Mouse (Mus musculus): ENCODE measurements around the gene Nell2.

The Nell2 gene

DNA sequence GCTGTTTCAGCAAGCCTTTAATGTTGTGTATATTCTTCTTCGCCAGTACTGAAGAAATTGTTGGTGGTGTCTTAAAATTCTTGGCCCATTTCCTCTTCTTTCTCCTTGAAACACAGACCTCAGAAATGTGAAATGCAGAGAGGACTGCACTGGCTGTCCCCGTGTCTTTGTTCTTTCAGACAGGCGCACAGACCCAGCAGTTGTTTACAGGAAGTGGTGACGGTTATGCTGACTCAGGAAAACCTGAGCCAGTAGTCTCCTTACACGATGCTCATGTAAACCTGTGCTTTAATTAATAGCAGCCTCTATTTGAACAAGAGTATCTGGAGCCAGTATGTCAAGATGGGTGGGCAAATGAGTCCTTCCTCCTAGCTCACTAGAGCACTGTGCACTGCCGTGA is 61.2 kb downstream of the Nell2 start:
- DNase-seq: peak; percentile 64

DNA sequence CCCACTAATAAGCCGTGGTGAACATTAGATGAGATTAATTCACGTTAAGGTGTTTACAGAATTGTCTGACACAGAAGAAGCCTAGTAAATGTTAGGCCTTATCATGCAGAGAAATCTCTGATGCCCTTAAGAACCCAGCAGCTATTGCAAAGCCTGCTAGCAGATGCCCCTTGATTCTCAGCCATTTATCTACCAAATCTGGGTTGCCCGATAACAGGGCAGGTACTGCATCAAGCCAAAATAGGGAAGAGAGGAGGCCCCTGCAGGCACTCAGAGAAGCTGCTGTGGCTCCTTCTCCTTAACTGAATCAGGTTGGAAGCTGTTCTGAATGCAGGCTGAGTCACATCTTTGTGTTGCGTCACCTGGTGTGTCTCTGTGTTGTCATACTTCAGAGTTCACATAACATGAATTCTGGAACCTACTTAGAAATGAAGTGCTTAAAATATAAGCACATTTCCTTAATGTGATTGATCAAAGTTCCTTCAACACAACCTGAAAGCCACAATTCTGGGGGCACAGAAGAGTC is 68.3 kb downstream of the Nell2 start:
- no peak for DNase-seq

DNA sequence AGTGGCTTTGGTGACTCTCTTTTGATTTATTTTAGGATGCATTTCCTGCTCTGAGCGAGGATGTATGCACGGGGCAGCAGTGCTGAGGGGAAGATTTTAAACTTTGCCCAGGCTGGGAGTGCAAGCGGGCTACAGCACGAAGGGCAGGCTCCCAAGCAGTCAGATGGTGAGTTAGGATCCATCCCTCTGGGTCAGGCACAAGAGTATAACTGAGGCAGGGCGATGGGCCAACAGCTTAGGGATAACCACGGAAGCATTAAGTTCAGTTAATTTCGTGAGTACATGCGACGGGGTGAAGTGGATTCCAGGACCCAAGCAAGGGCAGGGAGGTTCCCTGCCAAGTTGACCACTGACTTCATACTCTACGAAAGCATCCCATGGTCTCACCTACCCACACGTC is 83.8 kb downstream of the Nell2 start:
- DNase-seq: no peak

DNA sequence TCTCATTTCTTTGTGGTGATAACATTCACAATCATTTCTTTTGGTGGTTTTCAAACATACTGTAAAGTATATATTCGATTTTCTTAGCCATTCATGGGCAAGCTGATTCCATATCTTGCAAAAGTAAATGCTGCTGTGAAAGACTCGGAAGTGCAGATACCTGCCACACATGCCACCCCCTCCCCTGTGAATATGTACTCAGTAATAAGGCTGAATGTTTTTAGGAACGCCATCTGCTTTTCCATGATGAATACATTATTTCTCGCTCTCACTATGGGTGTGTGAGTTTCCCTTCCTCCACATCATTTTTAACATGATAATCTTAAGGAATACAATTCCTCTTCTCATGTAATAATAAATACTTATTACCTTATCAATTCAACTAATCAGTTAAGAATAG is 90.6 kb downstream of the Nell2 start:
- DNase-seq: no peak

DNA sequence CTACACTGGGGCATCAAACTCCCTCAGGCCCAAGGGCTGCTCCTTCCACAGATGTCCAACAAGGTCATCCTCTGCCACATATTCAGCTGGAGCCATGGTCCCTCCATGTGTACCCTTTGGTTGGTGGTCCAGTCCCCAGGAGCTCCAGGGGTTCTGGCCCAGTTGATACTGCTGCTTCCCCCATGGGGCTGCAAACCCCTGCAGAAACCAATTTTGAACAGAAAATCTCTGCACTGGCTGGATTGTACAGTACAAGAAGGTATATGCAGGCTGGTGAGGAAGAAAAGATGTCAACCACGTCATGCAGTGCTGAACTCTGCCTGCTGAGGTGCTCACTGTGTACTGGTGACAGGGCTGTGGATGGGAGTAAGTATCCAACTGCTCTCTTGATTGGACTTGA is 92.1 kb downstream of the Nell2 start:
- no peak for DNase-seq

DNA sequence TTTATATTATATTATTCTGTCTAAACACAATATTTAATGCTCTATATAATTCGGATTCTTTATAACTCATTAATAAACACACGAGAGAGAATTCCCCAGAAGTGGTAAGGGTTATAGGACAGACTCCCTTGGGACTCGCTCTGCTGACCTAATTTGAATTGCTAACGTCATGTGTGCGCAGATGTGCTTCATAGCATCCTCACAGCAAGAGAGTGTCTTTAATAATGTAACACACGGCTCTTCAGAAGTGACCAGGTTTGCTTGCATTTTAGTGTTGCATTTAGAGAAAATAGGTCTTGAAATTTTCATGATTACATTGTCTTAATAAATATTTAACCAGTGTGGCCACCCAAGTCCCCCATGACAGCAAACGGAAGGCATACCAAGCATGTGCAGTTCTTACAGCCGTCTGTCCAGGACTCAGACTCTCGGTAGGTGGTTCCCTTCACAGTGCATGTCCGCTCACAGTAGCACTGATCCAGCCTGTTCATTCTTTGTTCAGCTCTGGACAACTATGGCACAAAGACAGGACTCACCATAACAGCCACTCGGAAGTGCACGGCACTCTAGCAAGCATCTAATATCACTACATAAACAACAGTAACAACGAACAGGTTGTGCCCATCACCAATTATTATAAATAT is 97.1 kb downstream of the Nell2 start:
- no peak for DNase-seq

DNA sequence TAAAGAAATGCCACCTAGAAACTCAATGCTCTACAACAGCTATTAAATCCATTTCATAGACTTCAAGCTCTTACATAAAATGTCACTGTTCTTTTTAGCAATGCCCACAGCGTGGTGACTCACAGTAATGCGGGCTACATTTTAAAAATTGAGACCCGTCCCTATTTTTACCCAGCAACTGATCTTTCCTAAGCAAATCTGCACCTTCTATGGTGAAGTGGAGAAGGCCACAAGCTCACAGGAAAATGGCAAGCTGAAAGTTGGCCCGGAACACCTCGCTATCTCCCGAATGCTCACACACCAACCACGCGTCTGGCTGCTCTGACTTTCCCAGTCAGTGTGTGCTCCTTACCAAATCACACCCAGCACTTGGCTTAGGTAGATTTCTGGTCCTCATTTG is 98.4 kb downstream of the Nell2 start:
- no peak for DNase-seq

DNA sequence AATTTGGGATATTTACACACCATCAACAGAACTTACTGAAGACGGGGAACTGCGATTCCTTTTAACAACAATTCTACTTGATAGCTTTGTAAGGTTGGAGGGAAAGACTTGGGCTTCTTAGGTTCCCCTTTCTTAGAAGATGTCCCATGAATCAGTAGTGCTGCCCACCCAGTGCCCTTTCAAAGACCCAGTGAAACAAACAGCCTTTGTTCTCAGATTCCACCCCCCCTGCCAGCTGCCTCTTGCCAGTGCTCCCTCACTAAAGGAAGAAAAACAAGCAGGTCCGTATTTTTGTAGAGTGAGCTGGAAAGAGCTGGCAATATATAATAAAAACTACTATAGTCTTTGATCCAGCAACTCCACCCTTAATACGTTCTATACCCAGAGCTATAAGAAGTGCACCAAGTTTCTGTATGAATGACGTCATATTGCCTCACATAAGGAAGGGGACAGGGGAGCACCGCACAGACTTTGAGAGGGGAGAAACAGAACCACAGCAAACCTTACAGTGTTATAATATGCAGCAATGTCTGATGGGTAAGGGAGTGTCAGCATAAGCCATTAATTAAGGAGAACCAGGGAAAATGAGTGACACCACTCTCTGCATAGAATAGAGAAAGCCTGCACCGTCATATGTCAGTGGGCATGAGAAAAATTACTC is 100.2 kb downstream of the Nell2 start:
- DNase-seq: no peak

DNA sequence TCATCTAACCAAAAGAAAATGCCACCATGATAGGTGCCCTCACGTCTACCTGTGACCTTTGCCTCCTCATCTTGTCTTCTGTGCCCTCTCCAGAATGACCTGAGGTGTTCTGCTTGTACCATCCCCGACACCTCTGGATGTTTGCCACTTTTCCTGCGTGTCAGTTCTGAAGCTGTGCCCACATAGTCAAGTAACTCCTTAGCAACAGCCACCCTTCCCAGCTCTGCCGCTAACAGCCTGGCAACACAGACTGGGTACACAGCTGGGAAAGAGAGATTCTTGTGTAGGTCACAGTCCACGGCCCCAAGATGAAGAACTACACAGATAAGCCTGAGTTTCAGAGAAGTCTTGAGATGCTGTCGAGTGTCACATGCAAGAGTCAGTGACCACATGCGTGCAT is 103.3 kb downstream of the Nell2 start:
- DNase-seq: no peak

DNA sequence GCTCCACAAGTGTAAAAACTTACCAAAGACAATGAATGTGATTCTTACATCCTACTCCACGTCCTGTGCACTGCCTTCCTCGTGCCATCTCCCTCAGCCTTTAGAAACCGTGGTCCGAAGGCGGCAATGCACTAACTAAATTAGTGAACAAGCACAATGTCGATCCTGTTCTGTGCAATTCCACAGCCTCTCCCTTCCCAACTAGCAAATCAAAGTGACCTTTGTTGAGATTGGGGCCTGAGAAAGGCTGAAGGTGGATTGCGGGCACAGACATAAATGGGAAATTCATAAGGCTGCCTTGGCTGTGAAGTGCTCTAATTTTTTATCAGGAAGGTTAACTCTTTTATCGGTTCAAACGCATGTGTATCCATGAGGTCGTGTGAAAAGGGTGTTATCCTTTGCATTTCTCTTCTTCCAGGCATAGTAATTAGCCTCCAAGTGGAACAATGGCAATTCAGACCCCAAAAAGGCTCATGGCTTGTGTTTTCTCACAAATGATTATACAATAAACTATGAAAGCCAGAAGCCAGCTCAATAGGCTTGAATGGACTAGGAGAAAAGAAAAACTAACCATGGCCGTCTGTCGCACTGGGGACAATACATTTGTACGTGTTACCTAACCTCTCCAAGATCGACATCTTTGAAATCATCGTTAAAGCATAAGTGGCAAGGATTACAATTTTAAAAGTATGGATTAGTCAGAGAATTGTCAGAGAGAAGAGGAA is 106.0 kb downstream of the Nell2 start:
- DNase-seq: no peak

DNA sequence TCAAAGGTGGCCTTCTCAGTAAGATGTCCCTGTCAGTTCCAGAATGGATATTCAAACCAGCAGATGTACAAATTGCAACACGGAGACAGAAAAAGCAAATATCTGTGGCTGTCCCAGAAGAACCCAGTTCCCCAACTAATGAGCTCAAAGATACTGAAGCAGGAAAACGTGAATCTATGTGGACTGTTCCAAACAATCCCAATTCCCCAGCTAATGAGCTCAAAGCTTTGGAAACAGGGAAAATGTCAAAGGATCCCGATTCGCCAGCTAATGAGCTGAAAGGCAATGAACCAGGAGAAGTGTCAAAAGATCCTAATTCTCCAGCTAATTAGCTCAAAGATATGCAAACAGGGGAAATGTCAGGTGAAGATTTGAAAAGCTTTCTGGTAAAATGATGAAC is 109.7 kb downstream of the Nell2 start:
- no peak for DNase-seq

DNA sequence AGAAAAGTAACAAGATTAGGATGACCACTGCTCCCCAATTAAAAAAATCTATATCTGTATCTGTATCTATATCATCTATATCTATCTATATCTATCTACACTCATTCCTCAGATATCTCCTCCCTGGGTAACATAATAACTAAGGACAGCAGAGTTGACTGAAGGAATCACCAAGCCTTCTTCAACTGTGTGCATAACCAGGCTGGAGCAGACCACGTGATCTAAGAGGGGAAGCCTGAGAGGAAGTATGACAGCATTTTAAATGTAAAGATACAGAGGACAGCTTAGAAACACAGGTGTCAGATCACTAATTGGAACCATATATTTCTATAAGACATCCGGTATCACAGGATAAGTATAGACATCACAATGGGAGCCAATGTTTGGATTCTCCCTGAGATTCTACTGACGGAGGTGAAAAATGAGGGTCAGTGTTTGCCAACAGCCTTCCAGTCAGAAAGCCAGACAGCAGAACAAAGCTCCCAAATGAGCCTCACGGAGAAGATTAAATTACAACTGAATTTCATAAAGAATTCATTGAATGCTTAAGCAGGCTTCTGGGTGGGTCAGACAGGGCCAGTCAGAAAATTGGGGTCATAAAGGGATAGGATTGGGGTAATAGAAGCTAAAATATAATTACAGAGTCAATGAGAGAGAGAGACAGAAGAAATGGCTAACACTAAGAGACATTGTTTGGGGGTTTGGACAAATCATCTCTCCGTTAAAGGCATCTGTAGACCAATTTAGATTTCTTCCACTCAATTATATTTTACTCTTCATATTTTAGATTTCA is 116.2 kb downstream of the Nell2 start:
- DNase-seq: no peak

DNA sequence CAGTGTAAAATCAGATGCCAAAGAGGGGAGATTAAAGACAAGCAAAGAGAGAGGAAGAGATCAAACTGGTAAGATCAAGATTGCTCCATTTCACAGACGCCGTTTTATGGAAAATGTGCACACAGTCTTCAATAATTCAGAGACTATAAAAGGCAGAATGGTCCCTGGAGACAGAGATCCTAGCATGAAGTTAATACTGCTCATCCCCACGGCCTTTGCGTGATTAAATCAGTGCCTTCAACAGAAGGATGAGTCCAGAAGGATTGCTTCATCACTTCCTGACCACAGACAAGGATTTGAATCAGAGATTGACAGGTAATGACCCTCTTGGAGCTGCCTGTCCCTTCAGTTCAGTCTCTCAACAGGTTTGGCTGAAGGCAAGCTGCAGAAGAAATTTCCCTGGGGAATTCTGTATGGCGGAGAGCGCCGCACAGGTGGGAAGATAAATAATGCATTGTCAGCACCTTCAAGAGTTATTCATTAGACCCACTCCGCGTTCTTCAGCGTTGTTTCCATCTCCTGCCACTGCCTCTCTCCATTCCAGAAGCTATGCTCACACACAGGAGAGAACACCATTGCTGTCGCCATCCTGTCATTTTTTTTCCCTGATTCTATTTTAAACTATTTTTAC is 118.0 kb downstream of the Nell2 start:
- DNase-seq: no peak

DNA sequence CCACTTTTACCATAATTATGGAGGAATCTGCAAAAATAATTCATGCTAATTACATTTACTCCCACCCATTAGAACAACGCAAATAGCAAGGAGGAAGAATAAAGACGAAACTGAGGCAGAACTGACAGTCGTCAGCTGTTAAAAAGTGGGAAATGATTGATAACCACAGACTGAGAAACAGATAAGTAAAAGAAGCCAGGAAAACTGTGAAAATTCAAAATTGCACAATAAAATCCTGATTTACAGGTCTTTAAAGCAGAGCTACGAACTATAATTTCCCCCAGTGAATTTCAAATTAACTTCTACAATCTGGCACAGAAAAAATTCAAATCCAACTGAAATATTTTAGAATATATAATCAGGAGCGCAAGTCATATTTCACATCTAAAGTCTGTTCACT is 138.0 kb downstream of the Nell2 start:
- DNase-seq: no peak

DNA sequence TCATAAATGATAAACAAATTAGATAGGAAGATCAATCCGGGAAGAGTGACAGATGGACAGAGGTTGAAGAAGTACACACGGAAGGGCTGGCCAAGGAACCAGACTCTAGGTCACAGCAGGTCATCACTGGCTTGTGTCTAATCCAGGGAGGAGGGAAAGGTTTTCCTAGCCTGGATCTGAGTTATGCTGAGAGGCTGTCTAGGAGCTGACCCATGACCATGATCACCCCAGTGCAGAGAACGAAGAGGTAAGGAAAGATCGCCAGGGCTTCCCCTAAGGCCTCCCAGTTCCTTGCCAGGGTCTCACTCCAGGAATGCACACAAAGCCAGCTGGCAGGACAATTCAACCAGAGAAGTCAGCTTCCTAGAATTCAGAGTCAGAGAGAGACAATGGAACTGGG is 139.4 kb downstream of the Nell2 start:
- DNase-seq: no peak

DNA sequence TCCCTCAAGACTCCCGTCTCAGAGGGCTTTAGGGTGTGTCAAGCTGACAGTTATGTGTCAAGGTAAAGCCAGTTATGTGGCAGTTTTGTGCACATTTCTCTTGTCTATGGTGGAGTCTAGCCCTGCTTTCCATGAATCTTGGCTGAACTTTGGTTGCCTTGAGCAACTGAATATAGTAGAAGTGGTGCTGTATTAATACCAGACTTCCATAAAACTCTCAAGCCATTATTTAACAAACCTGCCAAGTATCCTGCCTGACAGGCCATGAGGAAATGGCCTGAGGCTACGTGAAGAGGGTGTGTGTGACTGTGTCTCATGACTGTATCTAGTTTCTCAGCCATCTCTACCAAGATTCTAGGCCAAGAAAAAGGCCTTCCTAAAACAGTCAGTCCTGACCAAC is 147.5 kb downstream of the Nell2 start:
- DNase-seq: no peak

DNA sequence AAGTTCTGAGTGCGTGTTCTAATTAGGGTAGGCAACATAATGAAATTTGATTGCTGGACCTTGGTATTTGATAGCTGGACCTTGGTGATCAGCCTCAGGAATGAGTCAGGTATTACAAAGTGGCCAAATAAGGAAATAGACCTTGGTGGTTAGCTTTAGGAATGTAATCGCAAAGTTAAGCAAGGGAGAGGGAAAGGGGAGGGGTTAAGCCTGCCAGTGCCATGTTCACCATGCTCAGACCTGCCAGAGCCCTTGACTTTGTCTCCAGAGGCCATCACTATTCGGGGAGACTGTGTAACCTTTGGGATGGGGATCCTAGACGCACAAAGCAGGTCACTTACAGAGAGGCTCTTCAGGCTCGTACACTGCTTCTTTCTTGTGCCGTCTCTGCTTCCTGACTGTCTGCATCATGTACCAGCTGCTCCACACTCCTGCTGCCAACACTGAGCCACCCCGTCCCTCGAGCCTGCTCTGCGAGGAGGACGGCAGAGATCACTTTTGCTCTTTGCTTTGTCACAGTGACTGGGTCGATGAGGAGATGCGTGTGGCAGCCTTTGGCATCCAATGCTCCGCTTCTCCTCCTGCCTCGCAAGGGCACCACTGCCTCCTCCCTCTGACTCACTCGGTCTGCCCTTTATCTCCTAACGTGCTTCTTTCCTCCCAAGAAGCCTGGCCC is 157.5 kb downstream of the Nell2 start:
- DNase-seq: no peak

DNA sequence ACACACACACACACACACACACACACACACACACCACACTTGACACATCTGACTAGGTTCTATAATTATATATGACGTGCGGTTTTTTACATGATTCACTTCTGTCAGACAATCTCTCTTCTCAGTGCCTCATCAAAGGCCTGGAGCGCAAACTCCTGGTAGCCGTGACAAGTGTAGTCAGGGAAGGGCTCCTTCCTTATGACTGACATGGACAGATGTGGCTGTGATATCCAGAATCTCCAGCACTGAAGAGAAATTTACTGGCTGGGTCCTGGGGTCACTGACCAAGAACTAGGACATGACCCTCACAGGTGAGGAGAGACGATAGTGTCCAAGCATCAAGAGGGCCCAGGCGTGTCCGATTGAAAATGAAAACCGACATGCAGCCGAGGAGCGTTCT is 160.2 kb downstream of the Nell2 start:
- DNase-seq: no peak

DNA sequence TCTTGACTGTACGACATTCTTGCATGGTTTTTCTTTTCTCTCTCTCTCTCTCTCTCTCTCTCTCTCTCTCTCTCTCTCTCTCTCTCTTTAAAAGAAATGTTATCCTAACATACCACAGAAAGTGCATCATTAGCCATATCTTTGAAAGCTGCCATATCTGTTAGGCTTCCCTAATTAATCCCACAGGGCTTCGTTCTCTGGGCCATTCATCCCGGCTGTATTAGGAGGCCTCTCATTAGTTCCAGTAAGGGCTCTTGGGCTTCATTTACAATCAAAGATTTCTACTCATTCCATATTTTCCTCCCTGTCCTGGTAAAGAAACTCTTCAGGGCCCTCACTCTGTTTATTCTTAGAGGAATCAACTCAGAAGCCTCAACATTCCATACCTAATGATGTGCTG is 161.9 kb downstream of the Nell2 start:
- DNase-seq: no peak

DNA sequence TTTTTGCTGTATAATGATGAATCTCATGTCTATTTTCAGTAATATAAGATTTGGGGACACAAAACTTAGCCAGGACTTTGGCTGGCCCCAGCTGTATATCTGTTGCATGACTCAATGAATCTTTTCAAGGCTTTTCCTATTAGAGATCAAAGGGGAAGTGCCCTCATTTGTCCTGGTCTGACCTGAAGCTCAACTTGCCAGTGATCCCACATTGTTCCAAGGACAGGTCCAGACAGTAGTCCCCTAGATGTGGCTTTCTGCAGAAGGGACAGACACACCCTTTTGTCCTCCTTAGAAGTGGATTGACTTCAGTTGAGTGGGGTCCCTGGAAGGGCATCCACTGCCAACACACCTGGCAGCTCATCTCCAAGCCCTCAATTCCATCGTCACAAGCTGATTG is 173.6 kb downstream of the Nell2 start:
- DNase-seq: no peak

DNA sequence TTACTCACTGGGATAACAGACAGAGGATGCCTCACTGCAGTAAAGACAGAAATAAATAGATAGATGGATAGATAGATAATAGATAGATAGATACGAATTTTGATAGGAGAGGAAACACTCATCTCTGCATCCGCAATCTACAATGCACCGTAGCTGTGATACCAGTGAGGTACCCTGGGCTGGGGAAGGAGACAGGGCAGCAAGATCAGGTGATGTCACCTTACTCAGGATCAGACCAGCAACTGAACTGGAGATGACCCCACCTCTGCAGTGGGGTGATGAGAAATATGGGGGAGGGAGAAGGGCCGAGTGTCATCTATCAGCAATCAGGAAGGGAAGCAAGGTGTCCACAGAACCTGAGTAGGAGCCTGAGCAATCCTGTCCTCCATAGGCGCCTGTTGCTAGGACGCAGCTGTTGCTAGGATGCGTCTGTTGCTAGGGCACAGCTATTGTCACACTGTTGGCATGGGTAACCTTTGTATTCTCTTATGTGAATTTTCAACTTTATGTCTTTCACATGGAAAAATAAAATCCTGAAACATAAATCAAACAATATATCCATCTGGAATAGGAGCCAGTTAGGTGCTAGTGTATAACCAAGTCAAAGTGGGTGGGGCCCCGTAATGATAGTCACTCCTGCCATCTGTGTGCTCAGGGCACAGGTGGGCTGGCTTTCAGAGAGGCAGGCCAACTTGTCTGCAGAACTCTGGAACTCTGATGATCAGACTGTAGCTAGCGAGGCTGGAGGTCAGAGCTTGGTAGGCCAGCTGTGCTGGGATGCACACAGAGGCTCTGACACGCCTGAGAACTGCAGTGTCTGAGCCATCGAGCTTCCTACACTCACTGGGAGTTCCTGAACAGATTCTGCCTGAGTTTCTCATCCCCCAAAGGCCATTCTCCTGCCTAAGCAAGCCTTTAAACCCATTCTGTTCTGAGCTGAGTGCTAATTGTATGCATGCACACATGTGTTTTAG is 193.7 kb downstream of the Nell2 start:
- no peak for DNase-seq
